Mouse (Mus musculus) liver, postnatal 0 days (tissue): ENCODE results near the gene Lhfpl5. TPM values are rescaled to one million over a fixed set of nuclear protein-coding genes. Genes with fewer than 3 reads are reported as not detected.

ENCODE experiments used
- ATAC-seq: fragments of 200-750 bp; cut with Nextera tagmentation; 2 replicates; pipeline ENCODE4 v1.8.0; 2017; ENCODE audit warnings: mild to moderate bottlenecking, moderate library complexity
- DNase-seq: peaks from one replicate; pipeline ENCODE4 v3.0.0-alpha.2; 2016
- H3K27ac ChIP-seq: fragments of 300-500 bp; sonication (generic); 2 replicates; pipeline ENCODE4 v1.5.1; 2014; ENCODE audit warnings: antibody characterized with exemption, moderate library complexity, mild to moderate bottlenecking, low read depth
- H3K27me3 ChIP-seq: fragments of 300-500 bp; sonication (generic); 2 replicates; pipeline ENCODE4 v1.6.1; 2014; ENCODE audit warnings: low read length, control low read depth, mixed read lengths; ENCODE audit not compliant: insufficient read depth
- H3K36me3 ChIP-seq: fragments of 300-500 bp; sonication (generic); replicated peaks from 2 replicates; pipeline ENCODE4 v1.6.1; 2014; ENCODE audit warnings: mild to moderate bottlenecking, control low read depth, low read length, moderate library complexity, mixed read lengths; ENCODE audit not compliant: insufficient read depth
- H3K4me1 ChIP-seq: fragments of 300-500 bp; sonication (generic); 2 replicates; pipeline ENCODE4 v1.6.1; 2014; ENCODE audit warnings: antibody characterized with exemption, mild to moderate bottlenecking, control low read depth; ENCODE audit not compliant: insufficient read depth
- H3K4me2 ChIP-seq: fragments of 300-500 bp; sonication (generic); 2 replicates; pipeline ENCODE4 v1.6.1; 2014; ENCODE audit warnings: low read depth, mild to moderate bottlenecking, low read length, moderate library complexity, mixed read lengths
- H3K4me3 ChIP-seq: fragments of 300-500 bp; sonication (generic); 2 replicates; pipeline ENCODE4 v1.5.1; 2014; ENCODE audit warnings: low read depth, low read length
- H3K9ac ChIP-seq: fragments of 300-500 bp; sonication (generic); replicated peaks from 2 replicates; pipeline ENCODE4 v1.6.1; 2014; ENCODE audit warnings: mild to moderate bottlenecking, moderate library complexity
- H3K9me3 ChIP-seq: fragments of 300-500 bp; sonication (generic); 2 replicates; pipeline ENCODE4 v1.6.1; 2016; ENCODE audit warnings: mild to moderate bottlenecking, control low read depth, low read length, mixed read lengths
- CTCF ChIP-seq: sonication (generic); IDR thresholded peaks from 2 replicates; pipeline ENCODE4 v1.5.1; 2016; ENCODE audit warnings: antibody characterized with exemption, low read depth
- EP300 ChIP-seq: IDR thresholded peaks from 2 replicates; pipeline ENCODE4 v1.6.1; 2016; ENCODE audit warnings: antibody characterized with exemption, low read depth, mild to moderate bottlenecking
- WGBS: fragments of 180-500 bp; shearing (Covaris S2); extraction: QIAGEN DNeasy Blood & Tissue Kit; methylation state at CpG from one replicate; pipeline ENCODE4 v1.1.7; 2014; ENCODE audit not compliant: insufficient replicate concordance; 5-methylcytosine and 5-hydroxymethylcytosine counted together
- microRNA-seq: library from miRNA; unstranded; fragments of <30 nt; microRNA quantifications from one replicate; pipeline ENCODE4, GENCODE M21; 2016
- polyA plus RNA-seq: library from polyadenylated mRNA; unstranded; fragments of >200 nt; fragmentation: Nextera tagmentation; extraction: Ambion mirVana; gene quantifications from 2 replicates; pipeline ENCODE4 v1.2.1, GENCODE M21; 2015

Gene Lhfpl5
- polyA plus RNA-seq, 1 experiment from 2014 or later = not detected

DNA sequence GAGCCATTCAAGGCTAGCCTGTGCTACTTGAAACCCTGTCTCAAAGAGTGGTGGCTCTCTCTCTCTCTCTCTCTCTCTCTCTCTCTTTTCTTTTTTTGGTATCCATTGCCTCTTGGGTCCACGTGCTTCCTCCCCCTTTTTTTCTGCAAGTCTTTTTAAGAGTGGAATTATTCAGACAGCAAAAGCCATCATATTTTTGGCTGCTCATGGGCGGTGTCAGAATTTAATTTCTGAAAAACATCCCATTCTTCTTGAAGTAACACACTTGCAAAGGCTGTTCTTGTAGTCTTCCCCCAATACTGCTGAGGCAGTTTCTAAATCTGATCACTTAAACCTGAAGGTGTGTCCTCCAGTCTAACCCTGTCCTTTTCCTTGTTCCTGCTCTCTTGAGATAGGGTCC lies 51.5 kb downstream of the Lhfpl5 start:
- H3K4me3 ChIP-seq = no peak overlapping the region
- no peaks in the 10 kb centered on the region for H3K9me3 ChIP-seq
- ATAC-seq = no peak
- H3K27me3 ChIP-seq = no peaks in the 10 kb centered on the region
- no peak overlapping the region for H3K9ac ChIP-seq
- no peaks in the 10 kb centered on the region for H3K36me3 ChIP-seq
- TF ChIP-seq EP300 (no peak), CTCF (no peak)
- DNase-seq = no peak
- no peak overlapping the region for H3K27ac ChIP-seq
- 75% methylated on average over 2 of the region's 2 CpGs for WGBS
- peaks cover 4% of the 10 kb centered on the region; the same call in 1 of the 2 replicates for H3K4me1 ChIP-seq
- no peak overlapping the region for H3K4me2 ChIP-seq

DNA sequence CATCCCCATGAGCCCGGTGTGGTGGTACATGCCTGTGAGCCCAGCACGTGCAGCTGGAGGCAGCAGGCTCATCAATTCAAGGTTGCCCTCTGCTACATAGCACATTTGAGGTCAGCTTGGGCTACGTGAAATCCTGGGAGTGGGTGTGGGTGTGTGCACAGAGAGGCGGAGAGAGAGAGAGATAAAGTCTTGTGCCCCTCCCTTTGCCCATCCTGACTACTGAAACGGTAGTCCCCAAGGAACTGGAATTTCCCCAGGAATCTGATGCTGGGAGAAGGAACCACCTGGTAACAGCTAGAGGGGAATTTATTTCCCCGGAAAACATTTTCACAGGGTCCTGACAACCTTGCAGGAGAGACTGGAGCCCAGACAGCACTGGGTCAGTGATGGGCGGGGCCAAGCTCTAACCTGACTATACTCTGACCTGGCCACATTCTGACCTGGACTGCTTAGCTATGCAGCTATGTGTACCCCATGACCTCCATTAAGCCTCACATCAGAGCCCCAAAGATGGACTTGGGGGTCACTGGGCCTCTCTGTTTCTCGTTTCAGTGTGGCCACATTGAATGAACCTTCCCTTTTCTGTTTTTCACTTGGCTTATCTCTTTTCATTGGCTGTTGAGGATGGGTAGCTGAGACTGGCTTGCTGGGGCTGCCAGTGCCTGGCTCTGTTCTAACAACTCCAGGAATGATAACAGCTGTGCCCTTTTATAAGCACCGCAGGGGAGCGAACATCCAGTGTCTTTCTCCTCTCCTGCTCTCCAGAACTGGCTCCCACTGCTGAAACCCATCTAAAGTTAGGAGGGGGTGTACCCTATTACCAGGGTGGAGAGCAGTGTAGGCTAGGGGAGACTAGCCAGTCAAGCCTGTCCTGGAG lies 53.0 kb downstream of the Lhfpl5 start:
- no peaks in the 10 kb centered on the region for H3K9me3 ChIP-seq
- ATAC-seq (no peak), DNase-seq (no peak)
- H3K27me3 ChIP-seq = no peaks in the 10 kb centered on the region
- WGBS = 46% methylated on average over 10 of the region's 10 CpGs
- no peak overlapping the region for H3K4me3 ChIP-seq
- no peak overlapping the region for H3K27ac ChIP-seq
- H3K4me1 ChIP-seq = no peaks in the 10 kb centered on the region
- no peak overlapping the region for H3K4me2 ChIP-seq
- no peaks in the 10 kb centered on the region for H3K36me3 ChIP-seq
- H3K9ac ChIP-seq = no peak overlapping the region
- TF ChIP-seq CTCF (no peak), EP300 (no peak)

DNA sequence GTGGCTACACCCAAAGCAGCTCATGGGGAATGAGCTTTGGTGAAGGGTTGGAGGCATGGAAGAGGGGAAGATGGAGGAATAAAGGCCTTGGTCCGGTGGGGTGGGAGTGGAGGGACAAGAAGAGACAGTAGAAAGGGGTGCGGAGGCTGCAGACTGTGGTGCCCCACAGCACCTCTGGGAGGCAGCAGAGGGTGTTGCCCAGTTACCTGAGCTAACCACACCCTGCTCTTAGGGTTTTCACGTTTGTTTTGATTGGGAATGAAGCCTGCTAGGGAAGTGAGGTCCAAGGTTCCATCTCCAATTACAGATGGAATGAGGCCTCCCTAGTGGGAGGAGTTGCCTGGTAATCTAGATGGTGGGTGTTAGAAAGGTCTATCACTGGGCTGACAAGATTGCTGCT lies 53.7 kb downstream of the Lhfpl5 start:
- TF ChIP-seq EP300 (no peak), CTCF (peak; percentile 29)
- WGBS = 37% methylated on average over 3 of the region's 3 CpGs
- Histone ChIP-seq H3K4me1 (no peaks in the 10 kb centered on the region), H3K36me3 (no peaks in the 10 kb centered on the region), H3K27ac (no peak overlapping the region), H3K9ac (no peak overlapping the region), H3K4me2 (no peak overlapping the region), H3K4me3 (no peak overlapping the region), H3K27me3 (no peaks in the 10 kb centered on the region), H3K9me3 (no peaks in the 10 kb centered on the region)
- no peak for ATAC-seq
- DNase-seq = no peak

Small RNAs within 50 kb of the gene (microRNA-seq; reads per million reads assigned to microRNA genes)
- gene Gm25195 (not detected), gene Mir6969 (not detected)

Other genes starting within 250 kb of the Lhfpl5 start
- gene Rpl10a, start 247.2 kb upstream of the Lhfpl5 start, polyA plus RNA-seq = 296 and 311 TPM in 2 replicates
- 0.79 and 1.2 TPM in 2 replicates for gene Tead3, start 224.8 kb upstream of the Lhfpl5 start, polyA plus RNA-seq
- 0.18 and 0.33 TPM in 2 replicates for gene Tulp1, start 210.4 kb upstream of the Lhfpl5 start, polyA plus RNA-seq
- gene Fkbp5, start 58.1 kb upstream of the Lhfpl5 start, polyA plus RNA-seq = 25.9 and 29.0 TPM in 2 replicates
- gene Armc12, start 44.8 kb upstream of the Lhfpl5 start, polyA plus RNA-seq = not detected in 2 replicates
- not detected in 2 replicates for gene Clpsl2, start 26.2 kb upstream of the Lhfpl5 start, polyA plus RNA-seq
- gene Clps, start 14.9 kb upstream of the Lhfpl5 start, polyA plus RNA-seq = 1.2 and 26.9 TPM in 2 replicates
- gene Srpk1, start 47.1 kb downstream of the Lhfpl5 start, polyA plus RNA-seq = 20.9 and 21.7 TPM in 2 replicates
- 0.32 and 0.51 TPM in 2 replicates for gene Slc26a8, start 114.6 kb downstream of the Lhfpl5 start, polyA plus RNA-seq
- 23.6 and 24.5 TPM in 2 replicates for gene Mapk14, start 115.7 kb downstream of the Lhfpl5 start, polyA plus RNA-seq
- 0.80 and 1.1 TPM in 2 replicates for gene AC170998.1, start 150.4 kb downstream of the Lhfpl5 start, polyA plus RNA-seq
- gene Mapk13, start 193.7 kb downstream of the Lhfpl5 start, polyA plus RNA-seq = 25.2 and 27.6 TPM in 2 replicates
- gene Brpf3, start 225.4 kb downstream of the Lhfpl5 start, polyA plus RNA-seq = 33.9 and 35.6 TPM in 2 replicates